Mouse (Mus musculus): ENCODE data around the gene Stxbp4.

Gene Stxbp4

DNA sequence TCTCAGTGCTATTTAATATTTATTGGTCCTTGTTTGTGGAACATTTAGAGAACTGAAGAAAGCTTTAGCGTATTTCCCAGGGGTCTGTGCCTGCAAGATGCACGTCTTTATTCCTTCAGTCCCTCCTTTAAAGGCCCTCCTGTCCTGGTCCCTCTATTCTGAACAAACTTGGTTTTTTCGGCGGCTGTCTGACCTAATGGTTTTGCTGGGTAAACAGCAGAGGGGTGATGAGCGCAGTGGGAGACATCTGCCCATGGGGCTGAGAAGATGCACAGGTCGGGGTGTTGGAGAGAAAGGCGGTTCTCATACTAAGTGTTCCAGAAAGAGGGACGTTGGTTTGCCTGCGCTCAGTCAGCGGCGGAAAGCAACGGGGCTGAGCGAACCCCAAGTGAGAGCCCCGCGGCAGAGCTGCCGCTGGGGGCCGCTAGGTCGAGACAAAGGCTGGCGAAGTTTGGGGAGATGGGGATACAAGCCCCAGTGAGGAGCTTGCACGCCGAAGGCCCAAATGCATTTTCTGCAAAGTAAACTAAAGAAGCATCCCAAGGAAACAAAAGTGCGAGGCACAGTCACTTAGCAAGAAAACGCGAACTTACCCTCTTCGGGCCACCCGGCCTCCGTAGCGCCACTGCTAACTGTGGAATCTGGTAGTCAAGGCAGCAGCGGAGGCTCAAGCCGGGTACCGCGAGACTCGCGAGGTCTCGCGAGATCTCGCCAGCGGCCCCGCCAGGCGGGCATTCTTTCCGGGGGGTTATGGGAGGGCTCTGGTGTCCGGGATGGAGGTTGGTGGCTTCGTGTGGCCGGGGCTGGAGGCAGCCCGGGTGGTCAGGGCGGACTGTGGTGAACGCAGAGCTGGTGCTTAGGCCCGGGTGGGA is at the start of gene Stxbp4, which contains the start of gene Cox11:
Gene Stxbp4 (minus strand): TSS at position 645 of the 872 bp plus-strand sequence.
Gene Cox11 (plus strand): TSS at position 734 of the 872 bp plus-strand sequence.
- CTCF ChIA-PET, result interaction anchor here in 1 of 4 experiments (0.9 kb wide), 1 partner anchor 467 kb away, joined by 3 read pairs; no protein-coding TSS in a partner anchor
- POLR2A ChIA-PET, result interaction anchor here in 2 of 4 experiments (0.7 to 3.8 kb wide), 7 partner anchors 9 to 388 kb away, joined by 3 to 30 read pairs (median 3); partner anchors contain the start of gene Mmd (in 1 of the 2)

DNA sequence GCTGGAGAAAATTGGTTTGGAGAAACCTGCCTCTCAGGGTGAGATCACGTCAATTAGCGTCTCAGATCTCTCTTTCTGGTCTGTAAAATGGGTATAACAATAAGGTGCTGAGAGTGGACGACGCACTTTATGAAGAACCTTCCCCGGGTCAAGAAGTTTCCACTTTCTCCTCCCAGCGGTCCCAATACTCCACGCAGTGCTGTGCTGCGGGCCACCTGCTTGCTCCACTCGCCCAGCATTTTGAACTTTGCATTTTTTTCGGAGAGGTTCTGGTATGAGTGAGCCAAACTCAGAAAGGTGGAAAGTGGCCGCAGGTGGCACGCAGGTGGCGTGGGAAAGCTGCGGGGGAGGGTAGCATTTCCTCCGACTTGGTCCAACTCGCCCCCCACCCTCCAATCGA is 49.2 kb upstream of the Stxbp4 start:
- ChIA-PET POLR2A (interaction anchor here in 3 of 4 experiments (0.5 to 2.6 kb wide), 9 partner anchors 9 to 552 kb away, joined by 3 to 11 read pairs (median 4); partner anchors contain the start of gene Mmd (in 1 of the 3)), CTCF (interaction anchor here in 3 of 4 experiments (1.6 to 1.7 kb wide), 3 partner anchors 10 to 11 kb away, joined by 10 to 12 read pairs (median 11); no protein-coding TSS in a partner anchor)

GRCm38 (mm10) chr11:90686287-90687025 is 48.6 kb upstream of the Stxbp4 start:
- ChIA-PET CTCF (interaction anchor here in 1 of 4 experiments (1.7 kb wide), 1 partner anchor 11 kb away, joined by 10 read pairs; no protein-coding TSS in a partner anchor), POLR2A (interaction anchor here in 2 of 4 experiments (1.1 to 2.6 kb wide), 4 partner anchors 9 to 27 kb away, joined by 3 to 11 read pairs (median 4); no protein-coding TSS in a partner anchor)

DNA sequence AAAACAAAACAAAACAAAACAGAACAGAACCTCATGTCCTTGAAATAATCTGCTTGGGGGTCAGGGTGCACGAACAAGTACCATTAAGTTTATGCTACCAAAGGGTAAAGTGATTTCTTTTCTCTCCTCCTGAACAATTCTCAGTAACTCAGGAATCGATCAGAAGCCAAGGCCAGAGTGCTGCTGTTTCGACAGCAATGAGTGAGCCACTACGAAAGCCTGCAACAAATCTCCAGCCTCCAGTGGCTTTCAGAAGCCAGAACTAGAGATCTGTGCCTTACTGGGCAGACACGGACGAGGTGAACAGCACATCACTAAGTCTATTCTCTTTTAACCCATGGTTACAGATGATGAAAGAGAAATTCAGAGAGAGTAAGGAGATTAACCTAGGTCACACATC is 47.3 kb upstream of the Stxbp4 start:
- ChIA-PET POLR2A (no interaction called here), CTCF (no interaction called here)

- ChIA-PET POLR2A (no interaction called here), CTCF (no interaction called here)
These were observed 46.9 kb upstream of the Stxbp4 start for GRCm38 (mm10) chr11:90684765-90685164.

- POLR2A ChIA-PET, result interaction anchor here in 1 of 4 experiments (0.6 kb wide), 1 partner anchor 15 kb away, joined by 3 read pairs; no protein-coding TSS in a partner anchor
- CTCF ChIA-PET, result interaction anchor here in 1 of 4 experiments (0.6 kb wide), 2 partner anchors 14 to 295 kb away, joined by 4 read pairs; no protein-coding TSS in a partner anchor
These were observed 43.3 kb upstream of the Stxbp4 start for GRCm38 (mm10) chr11:90681171-90681570.

GRCm38 (mm10) chr11:90678582-90678981 is 40.7 kb upstream of the Stxbp4 start:
- CTCF ChIA-PET, result interaction anchor here in 2 of 4 experiments (1.0 to 1.2 kb wide), 2 partner anchors 19 kb away, joined by 3 read pairs; no protein-coding TSS in a partner anchor
- POLR2A ChIA-PET, result interaction anchor here in 1 of 4 experiments (2.0 kb wide), 1 partner anchor 9 kb away, joined by 4 read pairs; no protein-coding TSS in a partner anchor

DNA sequence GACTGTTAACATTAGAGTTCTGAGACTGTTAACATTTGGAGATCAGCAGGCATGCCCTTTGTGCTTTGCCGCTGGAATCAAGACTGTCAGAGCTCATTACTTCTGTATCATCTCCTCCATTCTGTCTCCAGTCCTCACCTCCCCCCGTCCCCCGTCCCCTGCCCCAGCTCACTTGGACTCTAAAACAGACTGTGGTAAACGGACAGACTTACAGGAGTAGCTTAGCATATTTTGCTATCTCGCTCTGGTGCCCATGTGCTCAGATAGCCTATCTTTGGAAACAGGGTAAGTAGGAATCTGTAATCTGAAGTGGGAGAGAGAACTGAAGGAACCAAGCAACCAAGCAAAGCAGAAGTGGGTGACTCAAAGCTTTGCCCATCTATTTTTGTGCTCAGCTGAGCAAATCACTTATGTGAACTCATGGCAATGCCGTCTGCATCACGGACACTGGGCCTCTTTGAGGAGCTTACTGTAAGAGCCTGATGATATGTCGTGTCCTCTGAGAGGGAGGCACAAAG is 39.9 kb upstream of the Stxbp4 start:
- ChIA-PET POLR2A (interaction anchor here in 2 of 4 experiments (1.1 to 2.0 kb wide), 2 partner anchors 10 to 27 kb away, joined by 3 to 4 read pairs; no protein-coding TSS in a partner anchor), CTCF (interaction anchor here in 2 of 4 experiments (1.0 to 1.2 kb wide), 2 partner anchors 19 to 20 kb away, joined by 3 read pairs; no protein-coding TSS in a partner anchor)

DNA sequence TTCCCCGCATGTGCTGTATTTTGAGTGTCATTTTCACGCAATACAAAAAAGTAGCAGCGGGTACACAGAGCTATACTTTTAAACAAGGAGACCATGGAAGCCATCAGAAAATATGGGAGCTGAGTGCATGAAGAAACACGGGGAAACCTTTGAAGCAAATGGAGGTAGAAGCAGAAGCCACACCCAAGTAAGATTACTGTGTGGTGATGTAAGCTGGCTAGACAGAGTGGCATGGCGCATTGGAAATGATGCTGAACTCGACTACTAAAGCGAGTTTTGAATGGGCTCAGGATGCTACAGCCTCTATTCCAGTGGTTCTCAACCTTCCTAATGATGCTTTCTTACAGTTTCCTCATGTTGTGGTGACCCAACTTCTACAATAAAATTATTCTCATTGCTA is 39.1 kb upstream of the Stxbp4 start:
- CTCF ChIA-PET, result no interaction called here

GRCm38 (mm10) chr11:90675479-90676110 is 37.7 kb upstream of the Stxbp4 start:
- ChIA-PET POLR2A (no interaction called here), CTCF (no interaction called here)

More for the DNA sequence above, 39.1 kb upstream of the Stxbp4 start:
- POLR2A ChIA-PET, result interaction anchor here in 1 of 4 experiments (2.0 kb wide), 1 partner anchor 10 kb away, joined by 4 read pairs; no protein-coding TSS in a partner anchor

DNA sequence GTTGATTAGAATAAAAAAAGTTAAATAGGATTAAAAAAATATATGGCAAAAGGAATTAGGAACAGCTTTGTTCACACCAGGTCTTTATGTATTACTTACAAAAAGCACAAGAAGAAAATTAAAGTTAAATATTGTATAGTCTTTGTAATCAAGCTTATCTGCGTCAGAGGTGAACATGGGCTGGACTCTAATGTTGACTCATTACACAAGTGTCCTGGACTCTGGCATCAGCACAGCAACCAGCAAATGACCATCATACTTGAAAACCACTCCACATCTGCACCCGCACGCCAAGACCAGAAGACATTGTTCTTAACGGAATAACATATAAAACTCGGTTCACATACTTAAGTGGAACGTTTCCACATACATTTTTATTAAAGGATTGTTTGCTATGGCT is 29.4 kb upstream of the Stxbp4 start:
- CTCF ChIA-PET, result no interaction called here
- POLR2A ChIA-PET, result no interaction called here

DNA sequence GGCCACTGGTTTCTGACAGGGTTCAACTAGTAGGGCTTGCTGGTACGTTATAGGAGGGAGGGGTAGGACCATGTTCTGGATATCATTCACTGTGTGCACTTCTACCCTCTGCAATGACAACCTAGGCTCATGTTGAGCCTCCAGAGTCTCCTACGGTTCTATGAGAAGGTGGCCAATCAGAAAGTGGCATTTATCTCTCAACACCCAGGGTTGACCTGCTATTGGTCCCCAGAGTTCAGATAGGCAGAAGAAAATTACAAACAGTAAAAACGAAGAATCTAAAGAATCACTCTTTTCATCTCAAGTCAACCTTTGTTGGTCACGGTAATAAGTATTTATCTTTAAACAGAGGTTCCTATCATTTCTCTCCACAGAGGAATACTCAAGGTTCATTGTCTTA is 29.0 kb upstream of the Stxbp4 start:
- CTCF ChIA-PET, result no interaction called here
- POLR2A ChIA-PET, result interaction anchor here in 1 of 4 experiments (1.3 kb wide), 1 partner anchor 20 kb away, joined by 3 read pairs; no protein-coding TSS in a partner anchor

- CTCF ChIA-PET, result no interaction called here
- POLR2A ChIA-PET, result interaction anchor here in 2 of 4 experiments (0.6 to 1.3 kb wide), 3 partner anchors 15 to 28 kb away, joined by 3 read pairs; no protein-coding TSS in a partner anchor
These were observed 28.4 kb upstream of the Stxbp4 start for GRCm38 (mm10) chr11:90666144-90666757.

GRCm38 (mm10) chr11:90665161-90665560 is 27.3 kb upstream of the Stxbp4 start:
- ChIA-PET POLR2A (interaction anchor here in 3 of 4 experiments (0.6 to 1.3 kb wide), 3 partner anchors 22 to 285 kb away, joined by 3 to 4 read pairs (median 3); no protein-coding TSS in a partner anchor), CTCF (interaction anchor here in 1 of 4 experiments (1.2 kb wide), 1 partner anchor 32 kb away, joined by 3 read pairs; no protein-coding TSS in a partner anchor)

GRCm38 (mm10) chr11:90664345-90664986 is 26.6 kb upstream of the Stxbp4 start:
- ChIA-PET CTCF (interaction anchor here in 1 of 4 experiments (1.2 kb wide), 1 partner anchor 33 kb away, joined by 3 read pairs; no protein-coding TSS in a partner anchor), POLR2A (interaction anchor here in 1 of 4 experiments (1.0 to 1.3 kb wide), 2 partner anchors 21 to 23 kb away, joined by 3 to 5 read pairs; no protein-coding TSS in a partner anchor)

DNA sequence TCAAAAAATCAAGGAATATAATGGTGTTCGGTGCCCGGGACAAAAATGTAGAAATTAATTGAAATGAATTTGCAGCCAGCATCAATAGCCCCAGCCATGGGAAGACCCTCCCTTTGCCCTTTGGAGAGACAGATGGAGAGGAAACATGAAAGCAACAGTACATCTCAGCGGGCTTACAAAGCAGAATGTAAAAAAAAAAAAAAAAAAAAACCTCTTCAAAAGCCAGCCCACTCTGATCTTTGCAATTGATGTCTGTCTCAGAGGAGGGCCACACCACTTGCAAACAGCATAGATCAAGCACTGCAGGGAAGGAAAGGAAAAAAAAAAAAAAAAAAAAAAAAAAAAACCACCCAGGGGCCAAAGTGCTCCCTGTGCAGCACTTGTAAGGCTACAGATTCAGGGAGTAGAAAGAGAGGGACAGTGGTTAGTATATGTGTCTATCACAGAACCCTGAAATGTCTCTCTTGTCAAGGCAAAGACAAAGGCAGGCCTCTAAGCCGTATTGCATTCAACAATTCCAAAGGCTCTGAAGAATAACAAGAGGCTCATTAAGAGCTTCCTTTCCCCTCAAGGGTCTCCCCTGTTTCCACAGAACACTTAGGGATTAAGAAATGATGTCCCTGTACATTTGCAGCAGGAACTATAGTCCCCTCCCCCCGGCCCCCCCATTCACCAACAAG is 25.9 kb upstream of the Stxbp4 start:
- ChIA-PET CTCF (no interaction called here), POLR2A (interaction anchor here in 1 of 4 experiments (1.0 kb wide), 1 partner anchor 24 kb away, joined by 5 read pairs; no protein-coding TSS in a partner anchor)
